Mouse (Mus musculus): ENCODE data around the gene Il1rapl1.

GRCm38 (mm10) chrX:87663856-87664255 lies 451.6 kb downstream of the Il1rapl1 start:
- TF ChIP-seq GATA1 (IDR thresholded peaks at IDR 0.05; ENCODE audit: low read length) (no peak), TAL1 (IDR thresholded peaks at IDR 0.05; ENCODE audit: low read length) (no peak)

Measured in erythroblast, embryonic 14.5 days (primary cell).